Mouse (Mus musculus): Measurements from ENCODE around the gene Nup210l. TPM values are rescaled to one million over a fixed set of nuclear protein-coding genes. Genes with fewer than 3 reads are reported as not detected.
A peak's percentile ranks its signal among the peaks of the same experiment; 100 is the strongest.

Nup210l gene
- polyA plus RNA-seq, 2 experiments = 0.28 TPM; not detected in 1

- Histone ChIP-seq H3K4me3 (ENCODE audit: insufficient read depth in 1 of 2, low read depth in 2 of 2, low read length in 2 of 2) (peak within 1 kb of the TSS; percentile 25 to 41; a peak in 3 of 4 replicates), H3K9ac (replicated peaks) (no peak within 1 kb of the TSS), H3K27me3 (ENCODE audit: control insufficient read depth, insufficient read depth, low read length) (no peaks in the 10 kb centered on the region), H3K9me3 (ENCODE audit: control insufficient read depth, low read length) (no peaks in the 10 kb centered on the region), H3K4me1 (replicated peaks; ENCODE audit: control insufficient read depth in 2 of 2, insufficient read depth in 2 of 2, low read length in 1 of 2) (peaks cover 10 to 17% of the 10 kb centered on the region in 2 experiments), H3K4me2 (ENCODE audit: low read depth) (peak within 1 kb of the TSS; percentile 59), H3K27ac (no peak within 1 kb of the TSS), H3K36me3 (replicated peaks; ENCODE audit: control insufficient read depth, insufficient read depth, low read depth) (no peaks in the 10 kb centered on the region)
- 21% methylated on average over 19 of the region's 19 CpGs for WGBS (ENCODE audit: insufficient replicate concordance)
- no peak for DNase-seq (ENCODE audit: low read depth in 3 of 3, low spot score in 3 of 3)
- no peak for ATAC-seq (ENCODE audit: insufficient read depth)
- TF ChIP-seq EP300 (IDR thresholded peaks at IDR 0.05; ENCODE audit: low read depth) (no peak), CTCF (IDR thresholded peaks at IDR 0.05; ENCODE audit: low read depth) (no peak)
Observed at GRCm38 (mm10) chr3:90242984-90243775, 139.2 kb downstream of the Nup210l start, which contains the start of gene Creb3l4. Gene Creb3l4 (minus strand): TSS chr3:90243512.

GRCm38 (mm10) chr3:90245406-90245805, 141.5 kb downstream of the Nup210l start:
- Histone ChIP-seq H3K9me3 (ENCODE audit: control insufficient read depth, low read length) (no peaks in the 10 kb centered on the region), H3K27me3 (ENCODE audit: control insufficient read depth, insufficient read depth, low read length) (no peaks in the 10 kb centered on the region), H3K4me1 (replicated peaks; ENCODE audit: control insufficient read depth in 2 of 2, insufficient read depth in 2 of 2, low read length in 1 of 2) (peaks cover 10 to 21% of the 10 kb centered on the region in 2 experiments), H3K36me3 (replicated peaks; ENCODE audit: control insufficient read depth, insufficient read depth, low read depth) (no peaks in the 10 kb centered on the region), H3K27ac (no peak overlapping the region), H3K4me3 (ENCODE audit: insufficient read depth in 1 of 2, low read depth in 2 of 2, low read length in 2 of 2) (no peak overlapping the region), H3K4me2 (ENCODE audit: low read depth) (no peak overlapping the region), H3K9ac (replicated peaks) (no peak overlapping the region)
- ATAC-seq (ENCODE audit: insufficient read depth) (no peak), DNase-seq (ENCODE audit: low read depth in 3 of 3, low spot score in 3 of 3) (no peak)
- TF ChIP-seq EP300 (IDR thresholded peaks at IDR 0.05; ENCODE audit: low read depth) (no peak), CTCF (IDR thresholded peaks at IDR 0.05; ENCODE audit: low read depth) (no peak)
- 51% methylated on average over 2 of the region's 2 CpGs for WGBS (ENCODE audit: insufficient replicate concordance)

- 4% methylated on average over 3 of the region's 3 CpGs for WGBS (ENCODE audit: insufficient replicate concordance)
- H3K27ac ChIP-seq = peak overlapping the region; percentile 46
- H3K4me1 ChIP-seq (replicated peaks; ENCODE audit: control insufficient read depth in 2 of 2, insufficient read depth in 2 of 2, low read length in 1 of 2) = peaks cover 7 to 13% of the 10 kb centered on the region in 2 experiments
- peak overlapping the region; percentile 63 to 69 for H3K4me3 ChIP-seq (ENCODE audit: insufficient read depth in 1 of 2, low read depth in 2 of 2, low read length in 2 of 2)
- no peaks in the 10 kb centered on the region for H3K9me3 ChIP-seq (ENCODE audit: control insufficient read depth, low read length)
- no peaks in the 10 kb centered on the region; the same call in 1 of the 2 replicates for H3K36me3 ChIP-seq (replicated peaks; ENCODE audit: control insufficient read depth, insufficient read depth, low read depth)
- DNase-seq (ENCODE audit: low read depth in 3 of 3, low spot score in 3 of 3) (no peak), ATAC-seq (ENCODE audit: insufficient read depth) (peak; percentile 46; the same call in 1 of the 2 replicates)
- H3K4me2 ChIP-seq (ENCODE audit: low read depth) = peak overlapping the region; percentile 79
- H3K27me3 ChIP-seq (ENCODE audit: control insufficient read depth, insufficient read depth, low read length) = no peaks in the 10 kb centered on the region
- TF ChIP-seq EP300 (IDR thresholded peaks at IDR 0.05; ENCODE audit: low read depth) (no peak), CTCF (IDR thresholded peaks at IDR 0.05; ENCODE audit: low read depth) (no peak)
- peak overlapping the region; percentile 73 for H3K9ac ChIP-seq (replicated peaks)
Observed at GRCm38 (mm10) chr3:90247630-90247959, 143.7 kb downstream of the Nup210l start.

GRCm38 (mm10) chr3:90247960-90248745, 144.2 kb downstream of the Nup210l start, which contains the start of gene Slc39a1:
Gene Slc39a1 (plus strand): TSS chr3:90248172.
- Histone ChIP-seq H3K36me3 (replicated peaks; ENCODE audit: control insufficient read depth, insufficient read depth, low read depth) (no peaks in the 10 kb centered on the region; the same call in 1 of the 2 replicates), H3K27me3 (ENCODE audit: control insufficient read depth, insufficient read depth, low read length) (no peaks in the 10 kb centered on the region), H3K9me3 (ENCODE audit: control insufficient read depth, low read length) (no peaks in the 10 kb centered on the region), H3K4me3 (ENCODE audit: insufficient read depth in 1 of 2, low read depth in 2 of 2, low read length in 2 of 2) (peak within 1 kb of the TSS; percentile 69 to 89), H3K4me2 (ENCODE audit: low read depth) (peak within 1 kb of the TSS; percentile 79), H3K4me1 (replicated peaks; ENCODE audit: control insufficient read depth in 2 of 2, insufficient read depth in 2 of 2, low read length in 1 of 2) (peaks cover 4 to 9% of the 10 kb centered on the region in 2 experiments), H3K9ac (replicated peaks) (peak within 1 kb of the TSS; percentile 73), H3K27ac (peak within 1 kb of the TSS; percentile 46)
- DNase-seq (ENCODE audit: low read depth in 3 of 3, low spot score in 3 of 3) (peak; percentile 79 to 83 (median 82)), ATAC-seq (ENCODE audit: insufficient read depth) (peak; percentile 90)
- under 1% methylated on average over 44 of the region's 44 CpGs for WGBS (ENCODE audit: insufficient replicate concordance)
- peak; percentile 11; the same call in 1 of the 2 replicates for TF ChIP-seq CTCF (IDR thresholded peaks at IDR 0.05; ENCODE audit: low read depth)
- no peak for TF ChIP-seq EP300 (IDR thresholded peaks at IDR 0.05; ENCODE audit: low read depth)
